Mouse (Mus musculus) ES-Bruce4 (cell line): ENCODE data around the gene Cpne9.

Experiments
- CTCF ChIP-seq: IDR thresholded peaks from one replicate; pipeline ENCODE4 v1.8.1; 2011; ENCODE audit warnings: low read depth, low read length
- EP300 ChIP-seq: IDR thresholded peaks from 2 replicates; pipeline ENCODE4 v1.6.1; 2011; ENCODE audit warnings: low read depth, low read length; ENCODE audit not compliant: insufficient read depth

GRCm38 (mm10) chr6:113254899-113255298 lies 27.2 kb upstream of the Cpne9 start:
- TF ChIP-seq CTCF (no peak), EP300 (no peak)
